Mouse (Mus musculus) stomach, postnatal 0 days (tissue): ENCODE results near the gene Cd19.

Experiments used
- CTCF ChIP-seq: IDR thresholded peaks from 2 replicates; pipeline ENCODE4 v1.5.1; 2016; ENCODE audit warnings: antibody characterized with exemption, low read depth, mild to moderate bottlenecking, moderate library complexity
- EP300 ChIP-seq: optimal IDR thresholded peaks from 2 replicates; pipeline ENCODE3; 2016; ENCODE audit warnings: antibody characterized with exemption

DNA sequence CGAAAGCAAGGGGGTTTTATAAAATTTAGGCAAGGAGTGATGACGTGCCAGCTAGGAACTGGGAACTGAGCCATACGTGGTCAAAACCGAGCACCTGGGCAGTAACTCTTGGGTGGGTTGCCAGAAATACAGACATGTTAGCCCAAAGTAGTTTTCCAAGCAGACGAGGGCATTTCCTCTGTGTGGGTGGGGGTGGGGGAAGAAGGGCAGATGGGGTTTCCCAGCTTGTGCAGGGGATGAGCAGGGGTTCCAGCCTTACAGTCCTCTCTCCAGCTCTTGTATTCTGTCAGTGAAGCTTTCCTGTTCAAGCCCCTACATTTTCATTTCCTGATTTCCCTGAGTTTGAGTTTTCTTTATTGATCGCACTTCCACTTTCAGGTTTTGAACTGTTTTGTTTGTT, 9.5 kb upstream of the Cd19 start:
- TF ChIP-seq CTCF (no peak), EP300 (no peak)
